Comparison of ENCODE assay signal across 11 mouse cellular contexts in the genomic region with DNA sequence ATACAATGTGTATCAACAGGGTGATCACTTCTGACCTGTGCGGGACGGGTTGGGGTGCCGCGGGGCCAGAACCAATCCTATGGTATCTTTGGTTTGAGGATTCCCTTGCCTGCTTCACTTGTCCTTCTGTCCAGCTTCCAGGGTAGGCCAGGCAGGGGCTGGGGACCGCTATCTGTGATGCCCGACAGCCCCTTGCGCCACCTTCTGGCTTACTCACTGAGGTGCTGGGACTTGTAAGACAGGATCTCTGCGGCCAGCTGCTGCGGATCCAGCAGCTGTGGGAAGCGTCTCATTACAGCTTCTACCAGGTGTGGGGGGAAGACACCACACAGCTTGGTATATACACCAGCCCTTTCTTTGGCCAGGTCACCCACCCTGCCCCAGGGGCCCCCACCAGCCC. TPM values are rescaled to one million over a fixed set of nuclear protein-coding genes. Genes with fewer than 3 reads are reported as not detected.
A peak's percentile ranks its signal among the peaks of the same experiment; 100 is the strongest.
DNase-seq lines count a peak whose midpoint lies in the region; ATAC-seq and TF ChIP-seq lines count a peak whose summit lies in the region.
"Had no signal": no experiment of that assay in that cellular context is flagged by ENCODE, and none has a peak within 500 bp of the region (broad histone marks: within the 10 kb centered on the region; RNA-seq: fewer than 3 reads in every experiment).

No protein-coding gene starts in this region.

- no peak overlapping the region for H3K27ac ChIP-seq in forebrain, postnatal 0 days (ENCODE audit: low read depth, low read length)
- H3K27ac ChIP-seq in forebrain, embryonic 12.5 days = no peak overlapping the region
- no peak overlapping the region for H3K27ac ChIP-seq in lung, postnatal 0 days (ENCODE audit: low read length)
- H3K27ac ChIP-seq in stomach, postnatal 0 days (replicated peaks) = 0 out of 2 replicates have a peak overlapping the region, but pooled peaks have one; percentile 18

- peak; percentile 47 for TF ChIP-seq CTCF in forebrain, postnatal 0 days (IDR thresholded peaks at IDR 0.05; ENCODE audit: low read depth)
- TF ChIP-seq CTCF in lung, postnatal 0 days (IDR thresholded peaks at IDR 0.05) = peak; percentile 44
- TF ChIP-seq CTCF in stomach, postnatal 0 days (IDR thresholded peaks at IDR 0.05; ENCODE audit: low read depth) = peak; percentile 46

- H3K36me3 ChIP-seq in forebrain, postnatal 0 days (ENCODE audit: insufficient read depth) = no peaks in the 10 kb centered on the region
- H3K36me3 ChIP-seq in forebrain, embryonic 12.5 days (replicated peaks) = no peaks in the 10 kb centered on the region
- 0 out of 2 replicates have a peak, but pooled peaks cover 8% of the 10 kb centered on the region for H3K36me3 ChIP-seq in lung, postnatal 0 days (ENCODE audit: insufficient read depth, low read length)
- peaks cover 10% of the 10 kb centered on the region; the same call in 1 of the 2 replicates for H3K36me3 ChIP-seq in stomach, postnatal 0 days (ENCODE audit: control insufficient read depth, insufficient read depth, low read length)

- 28% methylated on average over 10 of the region's 10 CpGs for WGBS in forebrain, postnatal 0 days
- whole genome bisulfite sequencing in forebrain, embryonic 12.5 days = 28% methylated on average over 10 of the region's 10 CpGs
- 43% methylated on average over 10 of the region's 10 CpGs for WGBS in lung, postnatal 0 days
- 40% methylated on average over 10 of the region's 10 CpGs for WGBS in stomach, postnatal 0 days

- no peaks in the 10 kb centered on the region for H3K27me3 ChIP-seq in forebrain, postnatal 0 days (ENCODE audit: insufficient read depth, low read length)
- H3K27me3 ChIP-seq in forebrain, embryonic 12.5 days = peaks cover 9% of the 10 kb centered on the region; the same call in 1 of the 2 replicates
- H3K27me3 ChIP-seq in lung, postnatal 0 days (replicated peaks; ENCODE audit: insufficient read depth, low read length) = no peaks in the 10 kb centered on the region
- no peaks in the 10 kb centered on the region for H3K27me3 ChIP-seq in stomach, postnatal 0 days (ENCODE audit: control insufficient read depth, insufficient read depth, low read length)

- DNase-seq in forebrain, postnatal 0 days = no peak
- DNase-seq in lung, postnatal 0 days (ENCODE audit: low spot score) = no peak
- DNase-seq in lung, postnatal 36 days = no peak
- DNase-seq in embryo, embryonic 11 days = peak; percentile 68
- DNase-seq in stomach, postnatal 0 days (ENCODE audit: low spot score) = no peak
- DNase-seq in layer of hippocampus, postnatal 36 days = no peak
- DNase-seq in adrenal gland, adult 2 months = no peak
- DNase-seq: gastrocnemius, postnatal 25 days had no signal

- TF ChIP-seq EP300 in lung, postnatal 0 days (IDR thresholded peaks at IDR 0.05) = no peak
- no peak for TF ChIP-seq EP300 in stomach, postnatal 0 days (optimal IDR thresholded peaks at IDR 0.05)

- no peak overlapping the region for H3K9ac ChIP-seq in forebrain, postnatal 0 days
- H3K9ac ChIP-seq in forebrain, embryonic 12.5 days = no peak overlapping the region
- H3K9ac ChIP-seq in lung, postnatal 0 days (replicated peaks; ENCODE audit: low read depth) = no peak overlapping the region
- no peak overlapping the region for H3K9ac ChIP-seq in stomach, postnatal 0 days (ENCODE audit: low read length)

- H3K4me2 ChIP-seq in forebrain, postnatal 0 days (ENCODE audit: low read depth) = no peak overlapping the region
- H3K4me2 ChIP-seq in forebrain, embryonic 12.5 days = no peak overlapping the region
- H3K4me2 ChIP-seq in lung, postnatal 0 days (replicated peaks; ENCODE audit: low read depth, low read length) = no peak overlapping the region
- H3K4me2 ChIP-seq in stomach, postnatal 0 days (replicated peaks; ENCODE audit: low read depth) = no peak overlapping the region

- no peak for ATAC-seq in forebrain, postnatal 0 days
- no peak for ATAC-seq in forebrain, embryonic 12.5 days (ENCODE audit: low FRiP score)
- ATAC-seq in lung, postnatal 0 days = no peak
- no peak for ATAC-seq in stomach, postnatal 0 days (ENCODE audit: low FRiP score, low TSS enrichment)

- H3K9me3 ChIP-seq in forebrain, postnatal 0 days (ENCODE audit: low read length) = no peaks in the 10 kb centered on the region
- H3K9me3 ChIP-seq in forebrain, embryonic 12.5 days = no peaks in the 10 kb centered on the region
- H3K9me3 ChIP-seq in lung, postnatal 0 days (ENCODE audit: low read length) = no peaks in the 10 kb centered on the region
- H3K9me3 ChIP-seq in stomach, postnatal 0 days (ENCODE audit: control insufficient read depth, low read length) = no peaks in the 10 kb centered on the region

- H3K4me1 ChIP-seq in forebrain, postnatal 0 days (ENCODE audit: insufficient read depth) = peaks cover 6% of the 10 kb centered on the region; the same call in 1 of the 2 replicates
- peaks cover 26% of the 10 kb centered on the region for H3K4me1 ChIP-seq in forebrain, embryonic 12.5 days
- peaks cover 26% of the 10 kb centered on the region for H3K4me1 ChIP-seq in lung, postnatal 0 days (ENCODE audit: insufficient read depth, low read depth, low read length)
- H3K4me1 ChIP-seq in stomach, postnatal 0 days (replicated peaks; ENCODE audit: control insufficient read depth, insufficient read depth) = peaks cover 7% of the 10 kb centered on the region

- H3K4me3 ChIP-seq in forebrain, postnatal 0 days (ENCODE audit: low read depth, low read length) = no peak overlapping the region
- H3K4me3 ChIP-seq in forebrain, embryonic 12.5 days (replicated peaks) = no peak overlapping the region
- no peak overlapping the region for H3K4me3 ChIP-seq in lung, postnatal 0 days (ENCODE audit: low read depth, low read length)
- no peak overlapping the region for H3K4me3 ChIP-seq in stomach, postnatal 0 days (ENCODE audit: low read depth, low read length)

RNA-seq across cellular contexts. Expression of gene Zc3h12a, which starts 8.6 kb away (rescaled TPM):
- total RNA-seq in forebrain, postnatal 0 days (2014; rRNA removed) = not detected in 2 replicates
- 0.05 and 0.07 TPM in 2 replicates for polyA plus RNA-seq in forebrain, postnatal 0 days (2015; fragmentation: Nextera tagmentation; extraction: Ambion mirVana)
- 0.18 and 0.23 TPM in 2 replicates for polyA plus RNA-seq in forebrain, embryonic 12.5 days (2016; fragmentation: Nextera tagmentation; extraction: Ambion mirVana)
- 1.6 and 2.3 TPM in 2 replicates for polyA plus RNA-seq in lung, postnatal 0 days (2015; fragmentation: Nextera tagmentation; extraction: Ambion mirVana)
- polyA plus RNA-seq in stomach, postnatal 0 days (2015; fragmentation: Nextera tagmentation; extraction: Ambion mirVana) = 2.7 TPM in 2 replicates
- total RNA-seq in layer of hippocampus, postnatal 36 days (2021) = 1 to 10 TPM in 1 of 2 experiments, under 1 TPM in 1; 0.83 to 1.2 TPM
- total RNA-seq in adrenal gland, adult 2 months (2021) = 1 to 10 TPM; 6.0 to 7.0 TPM
- polyA plus RNA-seq in adrenal gland, adult 2 months (2012; rRNA removed) = 7.8 and 8.9 TPM in 2 replicates

RNA-seq across cellular contexts. Expression of gene Meaf6, which starts 34.1 kb away (rescaled TPM):
- 112 and 129 TPM in 2 replicates for total RNA-seq in forebrain, postnatal 0 days (2014; rRNA removed)
- 134 and 153 TPM in 2 replicates for polyA plus RNA-seq in forebrain, postnatal 0 days (2015; fragmentation: Nextera tagmentation; extraction: Ambion mirVana)
- polyA plus RNA-seq in forebrain, embryonic 12.5 days (2016; fragmentation: Nextera tagmentation; extraction: Ambion mirVana) = 128 and 138 TPM in 2 replicates
- 29.7 and 32.1 TPM in 2 replicates for polyA plus RNA-seq in lung, postnatal 0 days (2015; fragmentation: Nextera tagmentation; extraction: Ambion mirVana)
- 28.3 and 28.4 TPM in 2 replicates for polyA plus RNA-seq in stomach, postnatal 0 days (2015; fragmentation: Nextera tagmentation; extraction: Ambion mirVana)
- 100 to 1,000 TPM; 112 to 118 TPM for total RNA-seq in layer of hippocampus, postnatal 36 days (2021)
- 10 to 100 TPM; 29.9 to 30.6 TPM for total RNA-seq in adrenal gland, adult 2 months (2021)
- 4.3 and 6.4 TPM in 2 replicates for polyA plus RNA-seq in adrenal gland, adult 2 months (2012; rRNA removed)

RNA-seq across cellular contexts. Expression of gene Snip1, which starts 52.6 kb away (rescaled TPM):
- 30.7 and 46.6 TPM in 2 replicates for total RNA-seq in forebrain, postnatal 0 days (2014; rRNA removed)
- 18.0 and 18.8 TPM in 2 replicates for polyA plus RNA-seq in forebrain, postnatal 0 days (2015; fragmentation: Nextera tagmentation; extraction: Ambion mirVana)
- polyA plus RNA-seq in forebrain, embryonic 12.5 days (2016; fragmentation: Nextera tagmentation; extraction: Ambion mirVana) = 29.8 and 32.2 TPM in 2 replicates
- polyA plus RNA-seq in lung, postnatal 0 days (2015; fragmentation: Nextera tagmentation; extraction: Ambion mirVana) = 17.4 and 18.0 TPM in 2 replicates
- polyA plus RNA-seq in stomach, postnatal 0 days (2015; fragmentation: Nextera tagmentation; extraction: Ambion mirVana) = 13.0 and 13.6 TPM in 2 replicates
- 10 to 100 TPM; 16.2 to 16.5 TPM for total RNA-seq in layer of hippocampus, postnatal 36 days (2021)
- total RNA-seq in adrenal gland, adult 2 months (2021) = 10 to 100 TPM; 18.3 to 19.3 TPM
- 6.1 TPM in 2 replicates for polyA plus RNA-seq in adrenal gland, adult 2 months (2012; rRNA removed)

RNA-seq across cellular contexts. Expression of gene Dnali1, which starts 53.6 kb away (rescaled TPM):
- 1.9 and 2.4 TPM in 2 replicates for total RNA-seq in forebrain, postnatal 0 days (2014; rRNA removed)
- polyA plus RNA-seq in forebrain, postnatal 0 days (2015; fragmentation: Nextera tagmentation; extraction: Ambion mirVana) = 1.3 and 1.9 TPM in 2 replicates
- polyA plus RNA-seq in forebrain, embryonic 12.5 days (2016; fragmentation: Nextera tagmentation; extraction: Ambion mirVana) = 0.28 and 0.41 TPM in 2 replicates
- 6.9 and 10.9 TPM in 2 replicates for polyA plus RNA-seq in lung, postnatal 0 days (2015; fragmentation: Nextera tagmentation; extraction: Ambion mirVana)
- polyA plus RNA-seq in stomach, postnatal 0 days (2015; fragmentation: Nextera tagmentation; extraction: Ambion mirVana) = 0.05 and 0.06 TPM in 2 replicates
- total RNA-seq in layer of hippocampus, postnatal 36 days (2021) = under 1 TPM; 0.62 to 0.76 TPM
- not detected for total RNA-seq in adrenal gland, adult 2 months (2021)
- 0.06 TPM in 1 of 2 replicates, not detected in the other for polyA plus RNA-seq in adrenal gland, adult 2 months (2012; rRNA removed)
- total RNA-seq: ES-E14; gastrocnemius, postnatal 25 days; hematopoietic stem cell, adult 5-6 weeks had no signal
